Mouse (Mus musculus): Measurements from ENCODE around the gene Fgfr2.

DNA sequence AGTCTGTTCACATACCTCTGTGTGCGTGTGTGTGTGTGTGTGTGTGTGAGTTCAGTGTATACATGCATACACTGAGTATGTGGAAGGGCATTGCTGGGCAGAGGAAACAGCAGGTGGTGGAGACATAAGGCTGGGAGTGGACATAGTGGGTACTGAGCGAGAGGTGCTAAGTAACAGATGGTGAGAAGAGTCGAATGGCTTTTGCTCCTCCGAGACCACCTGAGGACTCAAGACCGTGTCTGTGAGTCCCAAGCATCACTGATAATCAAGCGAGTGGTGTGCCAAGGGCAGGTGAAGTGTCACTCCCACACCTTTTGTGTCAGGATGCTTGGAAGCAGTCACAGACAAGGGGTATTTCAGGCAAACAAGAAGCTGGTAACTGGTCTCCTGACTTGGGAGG, 31.7 kb upstream of the Fgfr2 start:
- TF ChIP-seq POLR2A (IDR thresholded peaks at IDR 0.05; ENCODE audit: low read depth, low read length) (no peak), CTCF (conservative IDR thresholded peaks at IDR 0.05; ENCODE audit: insufficient read depth, insufficient read length, low read depth, low read length) (no peak)

Measured in kidney, adult 2 months (tissue).